Mouse (Mus musculus) C2C12 (cell line): ENCODE measurements around the gene Atp2c1. TPM values are rescaled to one million over a fixed set of nuclear protein-coding genes. Genes with fewer than 3 reads are reported as not detected.

Experiments
- H3K27me3 ChIP-seq: one replicate; pipeline ENCODE4 v1.6.1; 2011; ENCODE audit not compliant: control insufficient read depth, insufficient read depth, insufficient read length
- H3K36me3 ChIP-seq: one replicate; pipeline ENCODE4 v1.6.1; 2011; ENCODE audit not compliant: control insufficient read depth, insufficient read depth
- H3K4me3 ChIP-seq: one replicate; pipeline ENCODE4 v1.5.1; 2011; ENCODE audit warnings: mild to moderate bottlenecking, control low read depth; ENCODE audit not compliant: poor library complexity, insufficient read depth, severe bottlenecking
- H3K79me2 ChIP-seq: one replicate; pipeline ENCODE4 v1.6.1; 2011; ENCODE audit not compliant: control insufficient read depth, insufficient read depth
- H3K79me3 ChIP-seq: one replicate; pipeline ENCODE4 v1.6.1; 2011; ENCODE audit warnings: low read depth, control low read depth
- H3ac ChIP-seq: one replicate; pipeline ENCODE3; 2011; ENCODE audit warnings: low read depth; ENCODE audit not compliant: control insufficient read depth, insufficient read length
- CEBPB ChIP-seq: IDR thresholded peaks from one replicate; pipeline ENCODE4 v1.6.1; 2011; ENCODE audit warnings: low read depth, mild to moderate bottlenecking, control low read depth, moderate library complexity
- CTCF ChIP-seq: IDR thresholded peaks from one replicate; pipeline ENCODE4 v1.5.1; 2011; ENCODE audit not compliant: control insufficient read depth, insufficient read depth, insufficient read length
- FOSL1 ChIP-seq: IDR thresholded peaks from one replicate; pipeline ENCODE4 v1.8.0; 2011; ENCODE audit warnings: mild to moderate bottlenecking, low read length; ENCODE audit not compliant: poor library complexity, insufficient read depth, severe bottlenecking
- MAX ChIP-seq: IDR thresholded peaks from one replicate; pipeline ENCODE4 v1.6.1; 2011; ENCODE audit warnings: mild to moderate bottlenecking, control low read depth
- MYOD1 ChIP-seq: IDR thresholded peaks from one replicate; pipeline ENCODE4 v1.6.1; 2011; ENCODE audit warnings: low read depth; ENCODE audit not compliant: control insufficient read depth, insufficient read length
- MYOG ChIP-seq: IDR thresholded peaks from one replicate; pipeline ENCODE4 v1.6.1; 2011; ENCODE audit not compliant: control insufficient read depth, insufficient read length; ENCODE audit errors: extremely low read depth
- USF1 ChIP-seq: IDR thresholded peaks from one replicate; pipeline ENCODE4 v1.6.1; 2011; ENCODE audit warnings: low read depth, mild to moderate bottlenecking, control low read depth, moderate library complexity
- polyA plus RNA-seq: library from polyadenylated mRNA; unstranded; fragments of >200 nt; fragmentation: generic; extraction: Trizol; gene quantifications from one replicate; pipeline ENCODE4 v1.2.1, GENCODE M21; 2012; ENCODE audit warnings: missing spikeins

The Atp2c1 gene
- polyA plus RNA-seq, 1 experiment, result 20.7 TPM

DNA sequence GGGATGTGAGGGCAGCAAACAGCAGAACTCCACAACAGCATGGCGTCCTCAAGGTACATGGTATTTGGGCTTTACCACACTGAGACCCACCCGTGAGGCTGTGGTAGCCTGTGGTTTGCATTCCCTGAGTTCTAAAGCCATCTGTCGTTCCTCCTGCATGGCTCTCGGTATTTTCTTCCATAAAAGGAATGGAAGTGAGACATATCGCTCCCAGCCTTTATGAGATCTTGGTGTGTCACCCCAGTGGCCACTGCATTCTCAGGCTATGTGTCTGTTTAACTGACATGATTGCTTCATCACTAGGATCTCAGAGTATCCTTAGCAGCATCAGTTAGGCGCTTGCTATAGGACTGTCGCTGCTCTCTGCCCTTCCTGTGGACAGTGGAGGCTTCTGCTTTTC is 150.7 kb downstream of the Atp2c1 start:
- no peaks in the 10 kb centered on the region for H3K36me3 ChIP-seq
- H3ac ChIP-seq, result no peak overlapping the region
- no peak overlapping the region for H3K4me3 ChIP-seq
- peak; percentile 74 for TF ChIP-seq MYOD1
- TF ChIP-seq CEBPB, result peak; percentile 61
- TF ChIP-seq FOSL1, result no peak
- no peak for TF ChIP-seq CTCF
- no peaks in the 10 kb centered on the region for H3K79me2 ChIP-seq
- no peaks in the 10 kb centered on the region for H3K79me3 ChIP-seq
- H3K27me3 ChIP-seq, result no peaks in the 10 kb centered on the region

DNA sequence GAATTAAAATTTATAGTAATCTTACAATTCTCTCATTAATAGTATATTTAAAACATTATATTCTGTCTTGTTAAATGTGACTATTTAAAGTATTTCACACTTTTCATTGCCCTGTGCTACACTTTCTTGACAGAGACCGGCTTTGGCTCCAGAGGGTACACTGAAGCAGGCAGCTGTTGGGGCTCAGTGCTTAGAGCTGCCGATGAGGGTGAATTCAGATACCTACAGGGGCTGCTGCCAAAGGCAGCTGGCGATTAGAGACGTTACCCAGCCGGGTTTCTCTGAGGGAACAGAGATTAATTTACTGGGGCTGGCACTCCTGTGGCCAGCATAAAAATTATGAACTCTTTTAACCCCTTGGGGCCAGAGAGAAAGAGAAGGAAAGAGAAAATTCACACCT is 152.8 kb downstream of the Atp2c1 start:
- no peaks in the 10 kb centered on the region for H3K79me2 ChIP-seq
- no peak for TF ChIP-seq CEBPB
- no peak for TF ChIP-seq USF1
- no peak for TF ChIP-seq MYOG
- no peak for TF ChIP-seq MAX
- TF ChIP-seq FOSL1, result no peak
- TF ChIP-seq MYOD1, result no peak
- no peak for TF ChIP-seq CTCF
- no peaks in the 10 kb centered on the region for H3K27me3 ChIP-seq
- H3K4me3 ChIP-seq, result no peak overlapping the region
- H3K79me3 ChIP-seq, result no peaks in the 10 kb centered on the region
- no peak overlapping the region for H3ac ChIP-seq
- H3K36me3 ChIP-seq, result no peaks in the 10 kb centered on the region

DNA sequence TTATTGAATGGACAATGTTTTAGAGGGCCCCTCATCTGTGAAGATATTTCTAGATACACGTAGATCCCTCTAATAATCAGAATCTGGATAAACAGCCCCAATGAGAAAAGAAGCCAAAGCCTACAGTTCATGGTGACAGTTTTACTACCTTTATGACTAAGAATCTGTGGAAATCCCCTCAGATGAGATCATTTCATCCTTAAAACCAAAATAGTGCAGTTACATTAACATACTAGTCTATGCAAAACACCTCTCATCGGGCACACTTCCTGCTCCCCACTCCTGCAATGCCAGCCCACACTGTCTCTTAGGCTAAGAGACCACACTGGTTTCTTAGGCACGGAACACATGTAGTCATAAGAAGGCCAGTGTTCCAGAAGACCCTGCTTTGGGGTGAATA is 158.5 kb downstream of the Atp2c1 start:
- H3K36me3 ChIP-seq, result no peaks in the 10 kb centered on the region
- TF ChIP-seq MYOG (no peak), CTCF (no peak), MYOD1 (no peak), FOSL1 (no peak), USF1 (no peak)
- H3K79me2 ChIP-seq, result no peaks in the 10 kb centered on the region
- no peaks in the 10 kb centered on the region for H3K27me3 ChIP-seq
- no peaks in the 10 kb centered on the region for H3K79me3 ChIP-seq
- H3K4me3 ChIP-seq, result no peak overlapping the region
- no peak overlapping the region for H3ac ChIP-seq

DNA sequence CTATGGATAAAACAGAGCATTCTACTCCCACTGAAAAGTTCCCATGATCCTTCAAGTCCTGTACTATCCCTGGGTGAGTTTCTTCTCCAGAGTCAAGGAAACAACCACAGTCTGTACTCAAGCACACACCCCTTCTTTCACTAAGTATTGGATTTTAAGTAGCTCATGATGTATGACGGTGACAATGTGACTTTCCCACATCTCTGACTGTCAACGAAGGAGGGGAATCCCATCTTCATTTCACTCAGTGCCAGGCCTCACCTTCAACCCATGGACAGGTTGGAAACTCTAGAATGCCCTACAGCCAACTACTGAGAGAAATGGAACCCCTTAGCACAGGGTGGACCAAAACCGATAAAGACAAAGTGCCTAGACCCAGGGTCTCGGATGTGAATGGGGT is 160.9 kb downstream of the Atp2c1 start:
- no peaks in the 10 kb centered on the region for H3K36me3 ChIP-seq
- TF ChIP-seq CTCF (no peak), CEBPB (no peak), MAX (no peak), USF1 (no peak), MYOG (no peak), FOSL1 (no peak), MYOD1 (no peak)
- no peak overlapping the region for H3ac ChIP-seq
- no peaks in the 10 kb centered on the region for H3K79me2 ChIP-seq
- no peaks in the 10 kb centered on the region for H3K27me3 ChIP-seq
- H3K79me3 ChIP-seq, result no peaks in the 10 kb centered on the region
- no peak overlapping the region for H3K4me3 ChIP-seq

DNA sequence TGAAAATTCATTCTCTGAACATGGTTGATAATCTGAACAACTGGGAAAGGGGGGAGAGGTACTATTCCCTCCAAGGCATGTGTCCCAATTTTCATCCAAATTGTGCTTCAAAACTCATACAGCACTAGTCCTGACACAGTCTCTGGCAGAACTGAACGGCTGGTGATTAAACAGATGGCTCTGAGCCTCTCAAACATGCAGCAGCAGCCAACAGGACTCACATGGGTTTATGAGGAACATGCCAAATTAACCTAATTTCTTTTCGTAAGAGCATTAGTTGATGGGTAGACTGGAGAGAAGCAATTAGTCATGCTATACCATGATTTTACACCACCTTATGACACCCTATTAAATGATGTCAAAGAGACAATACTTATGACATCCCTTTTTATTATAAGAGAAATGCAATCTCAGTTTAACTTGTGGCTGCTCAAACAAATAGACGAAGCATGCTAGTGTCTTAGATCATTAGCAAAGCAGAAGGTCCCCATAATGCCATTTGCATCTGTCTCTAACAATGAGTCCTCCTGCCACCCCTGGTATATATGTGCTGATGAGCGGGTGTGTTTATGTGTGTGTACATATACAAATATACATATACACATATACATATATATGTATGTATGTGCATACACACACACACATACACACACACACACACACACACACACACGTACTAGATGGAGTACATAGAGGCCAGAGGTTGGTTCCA is 163.4 kb downstream of the Atp2c1 start:
- Histone ChIP-seq H3ac (no peak overlapping the region), H3K36me3 (no peaks in the 10 kb centered on the region), H3K4me3 (no peak overlapping the region), H3K27me3 (no peaks in the 10 kb centered on the region), H3K79me3 (no peaks in the 10 kb centered on the region), H3K79me2 (no peaks in the 10 kb centered on the region)
- TF ChIP-seq MYOG (no peak), MAX (no peak), USF1 (no peak), MYOD1 (no peak), CTCF (no peak), FOSL1 (no peak), CEBPB (no peak)

DNA sequence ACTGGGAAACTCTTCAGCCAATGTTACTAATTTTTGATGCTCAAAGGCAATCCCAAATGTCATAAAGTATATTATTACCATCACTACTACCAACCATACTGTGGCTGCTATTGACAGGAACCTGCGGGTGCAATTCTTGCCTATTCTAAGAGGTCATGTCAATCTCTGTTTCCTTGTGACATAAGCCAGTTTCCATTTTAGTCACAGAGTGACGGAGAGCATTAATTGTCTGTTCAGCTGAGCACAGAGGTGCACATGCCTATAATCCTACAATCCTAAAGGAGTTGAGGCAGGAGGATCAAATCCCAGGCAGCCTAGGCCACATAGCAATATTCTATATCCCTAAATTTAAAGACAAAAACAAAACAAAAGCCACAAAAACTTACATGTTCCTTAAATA is 164.9 kb downstream of the Atp2c1 start:
- TF ChIP-seq USF1, result no peak
- TF ChIP-seq FOSL1, result no peak
- no peak for TF ChIP-seq CTCF
- no peak for TF ChIP-seq MAX
- TF ChIP-seq MYOD1, result no peak
- no peak for TF ChIP-seq CEBPB
- no peak for TF ChIP-seq MYOG
- Histone ChIP-seq H3K79me2 (no peaks in the 10 kb centered on the region), H3K4me3 (no peak overlapping the region), H3K36me3 (no peaks in the 10 kb centered on the region), H3K27me3 (no peaks in the 10 kb centered on the region), H3K79me3 (no peaks in the 10 kb centered on the region), H3ac (no peak overlapping the region)

Other genes with a start within 250 kb of the Atp2c1 start
- gene Aste1, start 131.9 kb downstream of the Atp2c1 start, polyA plus RNA-seq, result 3.3 TPM
- 0.05 TPM for gene Nek11, start 131.8 kb downstream of the Atp2c1 start, polyA plus RNA-seq
- 8.5 TPM for gene Pik3r4, start 115.7 kb upstream of the Atp2c1 start, polyA plus RNA-seq